Mouse (Mus musculus) megakaryocyte, embryonic 14.5 days (primary cell): ENCODE results near the gene Zbtb18.
"Not testable (repeated sequence)": the region's sequence is repeated elsewhere in the genome, so short reads cannot be mapped to it uniquely, and the experiment has no call there.

ENCODE experiments used
- FLI1 ChIP-seq: IDR thresholded peaks from 2 replicates; pipeline ENCODE4 v1.6.1; 2012; ENCODE audit warnings: low read length, inconsistent platforms, mixed read lengths
- GATA1 ChIP-seq: IDR thresholded peaks from 3 replicates; pipeline ENCODE4 v1.6.1; 2012; ENCODE audit warnings: mixed read lengths, low read length, inconsistent platforms, borderline replicate concordance

DNA sequence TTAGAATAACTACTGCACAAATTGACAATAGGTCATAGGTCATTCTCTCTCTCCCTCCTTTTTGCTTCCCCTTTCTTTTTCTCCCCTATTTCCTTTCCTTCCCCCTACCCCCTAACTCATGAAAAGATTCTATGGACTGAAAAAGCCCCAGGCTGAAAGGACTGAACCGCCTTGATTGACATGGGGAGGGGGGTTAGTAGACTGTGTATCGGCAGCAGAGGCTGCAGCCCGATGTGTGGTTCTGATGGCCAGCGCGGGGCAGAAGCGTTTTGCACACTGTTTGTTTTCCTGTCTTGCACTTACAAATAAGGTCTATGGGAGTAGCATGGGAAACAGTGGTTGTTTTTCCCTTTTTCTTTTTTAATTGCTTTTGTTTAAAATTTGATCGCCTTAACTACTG, 7.7 kb downstream of the Zbtb18 start:
- not testable (repeated sequence) for TF ChIP-seq GATA1, FLI1
